Mouse (Mus musculus): ENCODE results near the gene Coq4. TPM values are rescaled to one million over a fixed set of nuclear protein-coding genes. Genes with fewer than 3 reads are reported as not detected.

The Coq4 gene
- polyA plus RNA-seq (2012; rRNA removed) = 24.5 and 33.0 TPM in 2 replicates

GRCm38 (mm10) chr2:29787104-29787917 lies at the start of gene Coq4:
Gene Coq4, plus strand, starts transcription at chr2:29787493.

GRCm38 (mm10) chr2:29751497-29751896 lies 35.8 kb upstream of the Coq4 start, which contains the start of gene Gm13420:
Gene Gm13420, minus strand, starts transcription at chr2:29751685.

GRCm38 (mm10) chr2:29787937-29788681 lies 816 bp downstream of the Coq4 start, which contains the start of gene Trub2:
Gene Trub2, minus strand, starts transcription at chr2:29788502.

GRCm38 (mm10) chr2:29802075-29802826 lies 15.0 kb downstream of the Coq4 start, which contains the start of gene Slc27a4:
Gene Slc27a4, plus strand, starts transcription at chr2:29802634.

GRCm38 (mm10) chr2:29820025-29820817 lies 32.9 kb downstream of the Coq4 start, which contains the start of gene Urm1:
Gene Urm1, plus strand, starts transcription at chr2:29820075.

Other genes with a start within 250 kb of the Coq4 start
- 48.0 and 51.9 TPM in 2 replicates for gene Rapgef1, start 167.8 kb upstream of the Coq4 start, polyA plus RNA-seq (2012; rRNA removed)
- 0.11 and 0.12 TPM in 2 replicates for gene Gm13420, start 35.8 kb upstream of the Coq4 start, polyA plus RNA-seq (2012; rRNA removed)
- gene Gm13547, start 28.2 kb upstream of the Coq4 start, polyA plus RNA-seq (2012; rRNA removed) = 0.20 TPM in 1 of 2 replicates, not detected in the other
- 53.7 and 59.3 TPM in 2 replicates for gene Trub2, start 1.0 kb downstream of the Coq4 start, polyA plus RNA-seq (2012; rRNA removed)
- gene Slc27a4, start 15.1 kb downstream of the Coq4 start, polyA plus RNA-seq (2012; rRNA removed) = 22.4 and 24.8 TPM in 2 replicates
- 42.0 and 55.3 TPM in 2 replicates for gene Urm1, start 32.6 kb downstream of the Coq4 start, polyA plus RNA-seq (2012; rRNA removed)
- 22.9 and 23.2 TPM in 2 replicates for gene Cercam, start 81.7 kb downstream of the Coq4 start, polyA plus RNA-seq (2012; rRNA removed)
- 106 and 132 TPM in 2 replicates for gene Odf2, start 101.7 kb downstream of the Coq4 start, polyA plus RNA-seq (2012; rRNA removed)
- 40.0 and 50.5 TPM in 2 replicates for gene Gle1, start 147.9 kb downstream of the Coq4 start, polyA plus RNA-seq (2012; rRNA removed)
- 265 and 291 TPM in 2 replicates for gene Sptan1, start 178.1 kb downstream of the Coq4 start, polyA plus RNA-seq (2012; rRNA removed)